Mouse (Mus musculus) heart, embryonic 14.5 days (tissue): ENCODE data around the gene Cd302. TPM values are rescaled to one million over a fixed set of nuclear protein-coding genes. Genes with fewer than 3 reads are reported as not detected.

Source experiments
- ATAC-seq: fragments of 200-750 bp; cut with Nextera tagmentation; 2 replicates; pipeline ENCODE4 v1.8.0; 2017; ENCODE audit warnings: low read depth, moderate TSS enrichment; ENCODE audit not compliant: insufficient number of reproducible peaks, insufficient read depth, low FRiP score
- H3K27ac ChIP-seq, 2 experiments: fragments of 200-500 bp in 1 of 2; fragments of 300-500 bp in 1 of 2; sonication (generic) in 1 of 2; replicated peaks in 1 of 2; 2 replicates each; pipeline ENCODE4 v1.5.1; 2012 to 2014; ENCODE audit warnings: low read depth in 2 of 2, low read length in 2 of 2, control low read depth in 1 of 2, mild to moderate bottlenecking in 1 of 2, mixed read lengths in 1 of 2; ENCODE audit not compliant: control insufficient read depth in 1 of 2, insufficient read depth in 1 of 2
- H3K27me3 ChIP-seq: fragments of 300-500 bp; sonication (generic); 2 replicates; pipeline ENCODE4 v1.6.1; 2014; ENCODE audit warnings: mild to moderate bottlenecking, low read length, control low read depth; ENCODE audit not compliant: control insufficient read depth, insufficient read depth
- H3K36me3 ChIP-seq: fragments of 300-500 bp; sonication (generic); 2 replicates; pipeline ENCODE4 v1.6.1; 2014; ENCODE audit warnings: mild to moderate bottlenecking, control low read depth, low read length, mixed read lengths; ENCODE audit not compliant: control insufficient read depth, insufficient read depth
- H3K4me1 ChIP-seq, 2 experiments: fragments of 200-500 bp in 1 of 2; fragments of 300-500 bp in 1 of 2; sonication (generic) in 1 of 2; 2 replicates each; pipeline ENCODE4 v1.6.1; 2012 to 2014; ENCODE audit warnings: low read length in 2 of 2, control low read depth in 1 of 2, mixed read lengths in 1 of 2; ENCODE audit not compliant: control insufficient read depth in 2 of 2, insufficient read depth in 2 of 2
- H3K4me2 ChIP-seq: fragments of 300-500 bp; sonication (generic); 2 replicates; pipeline ENCODE4 v1.6.1; 2014; ENCODE audit warnings: mild to moderate bottlenecking, low read length
- H3K4me3 ChIP-seq, 2 experiments: fragments of 200-500 bp in 1 of 2; fragments of 300-500 bp in 1 of 2; sonication (generic) in 1 of 2; 2 replicates each; pipeline ENCODE4 v1.5.1; 2012 to 2014; ENCODE audit warnings: low read length in 2 of 2, mild to moderate bottlenecking in 2 of 2, control low read depth in 1 of 2, low read depth in 1 of 2, moderate library complexity in 1 of 2; ENCODE audit not compliant: control insufficient read depth in 1 of 2, insufficient read depth in 1 of 2
- H3K9ac ChIP-seq: fragments of 300-500 bp; sonication (generic); 2 replicates; pipeline ENCODE4 v1.6.1; 2014; ENCODE audit warnings: mild to moderate bottlenecking, low read length
- H3K9me3 ChIP-seq: fragments of 300-500 bp; sonication (generic); 2 replicates; pipeline ENCODE4 v1.6.1; 2016; ENCODE audit warnings: low read length, control low read depth; ENCODE audit not compliant: control insufficient read depth
- WGBS: fragments of 180-500 bp; shearing (Covaris S2); extraction: QIAGEN DNeasy Blood & Tissue Kit; methylation state at CpG from one replicate; pipeline ENCODE4 v1.1.7; 2014; 5-methylcytosine and 5-hydroxymethylcytosine counted together
- polyA plus RNA-seq: library from polyadenylated mRNA; unstranded; fragments of >200 nt; fragmentation: Nextera tagmentation; extraction: Ambion mirVana; gene quantifications from 2 replicates; pipeline ENCODE4 v1.2.1, GENCODE M21; 2014

The Cd302 gene
- polyA plus RNA-seq, 1 experiment from 2014 or later: 25.5 TPM

- Histone ChIP-seq H3K27ac (no peak overlapping the region), H3K4me2 (no peak overlapping the region), H3K9me3 (no peaks in the 10 kb centered on the region), H3K27me3 (no peaks in the 10 kb centered on the region), H3K9ac (no peak overlapping the region), H3K4me3 (no peak overlapping the region), H3K4me1 (no peaks in the 10 kb centered on the region), H3K36me3 (peaks cover 32% of the 10 kb centered on the region)
- ATAC-seq: no peak
These were observed 30.8 kb downstream of the Cd302 start for GRCm38 (mm10) chr2:60253506-60253905.

- no peak overlapping the region for H3K27ac ChIP-seq
- no peak overlapping the region for H3K4me3 ChIP-seq
- H3K4me1 ChIP-seq: no peaks in the 10 kb centered on the region
- WGBS: 75% methylated on average over 4 of the region's 4 CpGs
- H3K9me3 ChIP-seq: no peaks in the 10 kb centered on the region
- ATAC-seq: no peak
- no peak overlapping the region for H3K9ac ChIP-seq
- no peaks in the 10 kb centered on the region for H3K27me3 ChIP-seq
- no peak overlapping the region for H3K4me2 ChIP-seq
- peaks cover 35% of the 10 kb centered on the region for H3K36me3 ChIP-seq
These were observed 31.5 kb downstream of the Cd302 start for GRCm38 (mm10) chr2:60252782-60253181.

- Histone ChIP-seq H3K27ac (no peak overlapping the region), H3K9ac (no peak overlapping the region), H3K4me2 (no peak overlapping the region), H3K4me3 (no peak overlapping the region), H3K4me1 (0 out of 4 replicates have a peak, but pooled peaks cover 0 to 4% of the 10 kb centered on the region in 2 experiments), H3K9me3 (no peaks in the 10 kb centered on the region), H3K36me3 (peaks cover 87% of the 10 kb centered on the region), H3K27me3 (no peaks in the 10 kb centered on the region)
- ATAC-seq: no peak
- WGBS: 72% methylated on average over 7 of the region's 7 CpGs
These were observed 49.8 kb downstream of the Cd302 start for GRCm38 (mm10) chr2:60234506-60234905.

- Histone ChIP-seq H3K9ac (no peak overlapping the region), H3K4me3 (no peak overlapping the region), H3K9me3 (no peaks in the 10 kb centered on the region), H3K4me1 (0 out of 4 replicates have a peak, but pooled peaks cover 0 to 4% of the 10 kb centered on the region in 2 experiments), H3K4me2 (peak overlapping the region; percentile 34), H3K36me3 (peaks cover 82% of the 10 kb centered on the region), H3K27ac (peak overlapping the region; percentile 44 to 90; a peak in 3 of 4 replicates), H3K27me3 (no peaks in the 10 kb centered on the region)
- 12% methylated on average over 2 of the region's 2 CpGs for WGBS
- peak; percentile 68; the same call in 1 of the 2 replicates for ATAC-seq
These were observed 51.1 kb downstream of the Cd302 start for GRCm38 (mm10) chr2:60233147-60233546.

- no peak for ATAC-seq
- Histone ChIP-seq H3K36me3 (peaks cover 54% of the 10 kb centered on the region), H3K4me3 (no peak overlapping the region), H3K27me3 (no peaks in the 10 kb centered on the region), H3K9me3 (no peaks in the 10 kb centered on the region), H3K9ac (no peak overlapping the region), H3K4me2 (no peak overlapping the region), H3K27ac (no peak overlapping the region), H3K4me1 (peaks cover 0 to 7% of the 10 kb centered on the region in 2 experiments; a peak in 1 of 4 replicates)
- 81% methylated on average over 2 of the region's 2 CpGs for WGBS
These were observed 53.9 kb downstream of the Cd302 start for GRCm38 (mm10) chr2:60230361-60230760.

- 88% methylated on average over 1 of the region's 1 CpGs for WGBS
- Histone ChIP-seq H3K27ac (no peak overlapping the region), H3K27me3 (no peaks in the 10 kb centered on the region), H3K9ac (no peak overlapping the region), H3K4me2 (no peak overlapping the region), H3K4me3 (no peak overlapping the region), H3K36me3 (peaks cover 36% of the 10 kb centered on the region), H3K4me1 (peaks cover 0 to 11% of the 10 kb centered on the region in 2 experiments; a peak in 1 of 4 replicates), H3K9me3 (no peaks in the 10 kb centered on the region)
- no peak for ATAC-seq
These were observed 55.8 kb downstream of the Cd302 start for GRCm38 (mm10) chr2:60228470-60228869.

GRCm38 (mm10) chr2:60223489-60223888, 60.8 kb downstream of the Cd302 start:
- no peak overlapping the region for H3K4me3 ChIP-seq
- no peak for ATAC-seq
- H3K9ac ChIP-seq: no peak overlapping the region
- H3K27ac ChIP-seq: no peak overlapping the region
- no peaks in the 10 kb centered on the region for H3K9me3 ChIP-seq
- peaks cover 7% of the 10 kb centered on the region; the same call in 1 of the 2 replicates for H3K36me3 ChIP-seq
- peaks cover 2 to 28% of the 10 kb centered on the region in 2 experiments for H3K4me1 ChIP-seq
- no peak overlapping the region for H3K4me2 ChIP-seq
- WGBS: 63% methylated on average over 1 of the region's 1 CpGs
- H3K27me3 ChIP-seq: no peaks in the 10 kb centered on the region

- Histone ChIP-seq H3K9me3 (no peaks in the 10 kb centered on the region), H3K4me2 (no peak overlapping the region), H3K36me3 (peaks cover 6% of the 10 kb centered on the region; the same call in 1 of the 2 replicates), H3K27me3 (no peaks in the 10 kb centered on the region), H3K4me3 (no peak overlapping the region), H3K4me1 (peaks cover 2 to 37% of the 10 kb centered on the region in 2 experiments), H3K9ac (no peak overlapping the region), H3K27ac (no peak overlapping the region)
- WGBS: 82% methylated on average over 2 of the region's 2 CpGs
- no peak for ATAC-seq
These were observed 62.3 kb downstream of the Cd302 start for GRCm38 (mm10) chr2:60221954-60222353.
